In the genomic region with DNA sequence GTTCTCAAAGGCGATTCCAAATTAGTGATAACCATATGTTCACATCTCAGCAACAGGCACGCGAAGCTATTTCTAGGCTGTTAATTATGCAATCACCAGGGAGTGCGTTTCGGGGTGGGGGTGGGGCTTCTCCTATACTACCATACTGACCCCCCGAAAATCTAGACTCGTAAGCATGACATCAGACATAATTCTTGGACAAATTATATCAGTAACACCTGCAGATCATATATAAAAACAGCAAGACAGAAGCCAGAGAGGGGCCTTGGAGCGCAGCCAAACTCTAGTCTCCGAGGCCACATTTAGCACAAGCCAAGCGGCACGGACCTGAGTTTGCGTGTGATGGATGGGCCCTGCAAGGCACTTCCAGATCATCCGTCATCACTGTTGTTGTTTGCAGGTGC, we compare ENCODE assay signal across 8 mouse cellular contexts.
DNase-seq lines count a peak whose midpoint lies in the region.

No protein-coding gene starts in this region.

- intact Hi-C loops in heart, postnatal 36 days (cut with DNase I), result loop anchor here (5.0 kb wide), 1 partner anchor 58 kb away; no protein-coding TSS in a partner anchor
- intact Hi-C loops in left cerebral cortex, postnatal 25 days (cut with DNase I), result no loop called here

- DNase-seq in heart, adult 11 months, result peak; percentile 93
- no peak for DNase-seq in heart, adult 8-10 months (ENCODE audit: low spot score)
- peak; percentile 40 for DNase-seq in adrenal gland, adult 2 months
- DNase-seq in embryo, embryonic 11 days, result peak; percentile 71
- peak; percentile 50 to 60 for DNase-seq in heart, postnatal 36 days
- peak; percentile 44 to 56 for DNase-seq in left cerebral cortex, postnatal 25 days (ENCODE audit: low spot score in 2 of 2)
- peak; percentile 26 for DNase-seq in skeletal muscle tissue, adult 2 months (ENCODE audit: low read depth, low spot score)
- DNase-seq in natural killer cell, adult 2 months (ENCODE audit: low spot score in 2 of 2), result no peak

Comparison
In these comparisons a context has a peak if more than half of its experiments do, and no peak if none do; other contexts are left out.
1. DNase-seq: peak in heart, adult 11 months (single experiment), adrenal gland, adult 2 months (single experiment), embryo, embryonic 11 days (single experiment), heart, postnatal 36 days (2 of 2), left cerebral cortex, postnatal 25 days (2 of 2) and skeletal muscle tissue, adult 2 months (single experiment); none in heart, adult 8-10 months (single experiment) and natural killer cell, adult 2 months (0 of 2).